Mouse (Mus musculus) E14TG2a.4 (cell line): ENCODE measurements at regions not wholly inside any gene's neighbourhood (a gene's known extent, or its start where the extent isn't known, plus 50 kb on each side); places are given as distances from the start of the nearest gene placed in this dataset.

Source experiments
- CTCF ChIP-seq: conservative IDR thresholded peaks from 2 replicates; pipeline ENCODE4 v1.5.1; 2014; ENCODE audit warnings: low read length
- NANOG ChIP-seq: IDR thresholded peaks from 2 replicates; pipeline ENCODE4 v1.6.1; 2014; ENCODE audit warnings: borderline replicate concordance, low read length, mixed read lengths
- POU5F1 ChIP-seq: IDR thresholded peaks from 2 replicates; pipeline ENCODE4 v1.6.1; 2014; ENCODE audit warnings: low read length, borderline replicate concordance

DNA sequence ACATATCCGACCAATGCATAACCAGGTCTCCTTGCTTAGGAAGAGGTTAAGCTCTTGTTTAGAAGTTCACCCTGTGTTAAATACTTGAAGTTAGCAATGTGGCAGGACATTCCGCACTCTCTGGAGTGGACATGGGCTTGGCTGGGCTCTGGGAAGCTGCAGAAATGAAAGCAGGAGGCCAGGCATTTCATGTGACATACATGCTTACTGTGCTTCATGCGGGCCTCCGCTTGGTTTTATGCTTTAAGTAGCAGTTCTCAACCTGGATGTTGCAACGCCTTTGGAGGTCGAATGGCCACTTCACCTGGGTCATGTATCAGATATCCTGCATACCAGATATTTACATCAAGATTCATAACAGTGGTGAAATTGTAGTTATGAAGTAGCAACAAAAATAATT lies 93.2 kb upstream of the Arid5b start:
- TF ChIP-seq CTCF (no peak), POU5F1 (no peak), NANOG (no peak)
